In genomic region chr15:81860471-81861135, GRCm38 (mm10) we compare ENCODE assay signal across 8 mouse cellular contexts. TPM values are rescaled to one million over a fixed set of nuclear protein-coding genes. Genes with fewer than 3 reads are reported as not detected.
DNase-seq lines count a peak whose midpoint lies in the region; ATAC-seq lines count a peak whose summit lies in the region.

No protein-coding gene starts in this region.

- 34% methylated on average over 8 of the region's 8 CpGs for whole genome bisulfite sequencing in embryonic facial prominence, embryonic 13.5 days
- 33% methylated on average over 8 of the region's 8 CpGs for WGBS in intestine, embryonic 15.5 days

- H3K4me3 ChIP-seq in embryonic facial prominence, embryonic 13.5 days: peak overlapping the region; percentile 89; the same call in 1 of the 2 replicates
- H3K4me3 ChIP-seq in intestine, embryonic 15.5 days (replicated peaks): no peak overlapping the region

- H3K4me1 ChIP-seq in embryonic facial prominence, embryonic 13.5 days: peaks cover 7% of the 10 kb centered on the region
- 0 out of 2 replicates have a peak, but pooled peaks cover 8% of the 10 kb centered on the region for H3K4me1 ChIP-seq in intestine, embryonic 15.5 days (replicated peaks)

- peak overlapping the region; percentile 80 for H3K27ac ChIP-seq in embryonic facial prominence, embryonic 13.5 days
- H3K27ac ChIP-seq in intestine, embryonic 15.5 days: peak overlapping the region; percentile 42; the same call in 1 of the 2 replicates

- peaks cover 18% of the 10 kb centered on the region for H3K36me3 ChIP-seq in embryonic facial prominence, embryonic 13.5 days
- peaks cover 6% of the 10 kb centered on the region; the same call in 1 of the 2 replicates for H3K36me3 ChIP-seq in intestine, embryonic 15.5 days

- no peaks in the 10 kb centered on the region for H3K27me3 ChIP-seq in embryonic facial prominence, embryonic 13.5 days
- H3K27me3 ChIP-seq in intestine, embryonic 15.5 days (replicated peaks): no peaks in the 10 kb centered on the region

- no peaks in the 10 kb centered on the region for H3K9me3 ChIP-seq in embryonic facial prominence, embryonic 13.5 days
- no peaks in the 10 kb centered on the region for H3K9me3 ChIP-seq in intestine, embryonic 15.5 days

- DNase-seq in gastrocnemius, adult 18-20 months (ENCODE audit: low spot score): peak; percentile 62
- DNase-seq in gastrocnemius, postnatal 14 days: no peak
- DNase-seq in A20 (ENCODE audit: low read depth, low spot score): peak; percentile 35
- peak; percentile 64 to 82 for DNase-seq in lung, postnatal 4 days
- DNase-seq in urinary bladder, postnatal 4 days (ENCODE audit: low spot score in 2 of 2): no peak
- no peak for DNase-seq in gastrocnemius, postnatal 4 days (ENCODE audit: low spot score in 2 of 2)

- no peak overlapping the region for H3K9ac ChIP-seq in embryonic facial prominence, embryonic 13.5 days
- no peak overlapping the region; the same call in 1 of the 2 replicates for H3K9ac ChIP-seq in intestine, embryonic 15.5 days

- intact Hi-C loops in gastrocnemius, postnatal 14 days (cut with DNase I; ENCODE audit: low total_unique reads): no loop called here

- no peak for ATAC-seq in embryonic facial prominence, embryonic 13.5 days (ENCODE audit: insufficient number of reproducible peaks, insufficient read depth, low FRiP score, low TSS enrichment, low read depth)
- no peak for ATAC-seq in intestine, embryonic 15.5 days

- H3K4me2 ChIP-seq in embryonic facial prominence, embryonic 13.5 days: peak overlapping the region; percentile 87
- peak overlapping the region; percentile 86 for H3K4me2 ChIP-seq in intestine, embryonic 15.5 days (replicated peaks)

RNA-seq across cellular contexts. Expression of gene Tob2, which starts 2.0 kb away (rescaled TPM):
- 100 to 1,000 TPM in 1 of 2 experiments, 10 to 100 TPM in 1; 89.1 to 174 TPM for total RNA-seq in gastrocnemius, adult 18-20 months (2021)
- total RNA-seq in gastrocnemius, postnatal 14 days (2021): 100 to 1,000 TPM in 1 of 2 experiments, 10 to 100 TPM in 1; 44.8 to 106 TPM
- polyA plus RNA-seq in embryonic facial prominence, embryonic 13.5 days (2015; fragmentation: Nextera tagmentation; extraction: Ambion mirVana): 25.6 and 26.7 TPM in 2 replicates
- 25.9 and 26.0 TPM in 2 replicates for polyA plus RNA-seq in intestine, embryonic 15.5 days (2015; fragmentation: Nextera tagmentation; extraction: Ambion mirVana)
- total RNA-seq in gastrocnemius, postnatal 4 days (2021): 10 to 100 TPM; 34.5 to 44.1 TPM

RNA-seq across cellular contexts. Expression of gene Phf5a, which starts 11.1 kb away (rescaled TPM):
- total RNA-seq in gastrocnemius, adult 18-20 months (2021): 10 to 100 TPM; 35.5 to 35.7 TPM
- total RNA-seq in gastrocnemius, postnatal 14 days (2021): 10 to 100 TPM; 40.8 to 41.2 TPM
- 164 and 172 TPM in 2 replicates for polyA plus RNA-seq in embryonic facial prominence, embryonic 13.5 days (2015; fragmentation: Nextera tagmentation; extraction: Ambion mirVana)
- 120 and 152 TPM in 2 replicates for polyA plus RNA-seq in intestine, embryonic 15.5 days (2015; fragmentation: Nextera tagmentation; extraction: Ambion mirVana)
- 10 to 100 TPM; 48.9 to 55.8 TPM for total RNA-seq in gastrocnemius, postnatal 4 days (2021)

RNA-seq across cellular contexts. Expression of gene Aco2, which starts 11.5 kb away (rescaled TPM):
- total RNA-seq in gastrocnemius, adult 18-20 months (2021): 1,000 to 10,000 TPM; 1,165 to 1,199 TPM
- total RNA-seq in gastrocnemius, postnatal 14 days (2021): 1,000 to 10,000 TPM in 1 of 2 experiments, 100 to 1,000 TPM in 1; 894 to 1,160 TPM
- 148 and 151 TPM in 2 replicates for polyA plus RNA-seq in embryonic facial prominence, embryonic 13.5 days (2015; fragmentation: Nextera tagmentation; extraction: Ambion mirVana)
- 227 and 239 TPM in 2 replicates for polyA plus RNA-seq in intestine, embryonic 15.5 days (2015; fragmentation: Nextera tagmentation; extraction: Ambion mirVana)
- 100 to 1,000 TPM; 650 to 720 TPM for total RNA-seq in gastrocnemius, postnatal 4 days (2021)

RNA-seq across cellular contexts. Expression of gene Tef, which starts 58.4 kb away (rescaled TPM):
- 100 to 1,000 TPM; 124 to 160 TPM for total RNA-seq in gastrocnemius, adult 18-20 months (2021)
- total RNA-seq in gastrocnemius, postnatal 14 days (2021): 100 to 1,000 TPM; 101 to 115 TPM
- polyA plus RNA-seq in embryonic facial prominence, embryonic 13.5 days (2015; fragmentation: Nextera tagmentation; extraction: Ambion mirVana): 29.4 and 30.3 TPM in 2 replicates
- polyA plus RNA-seq in intestine, embryonic 15.5 days (2015; fragmentation: Nextera tagmentation; extraction: Ambion mirVana): 15.9 and 17.7 TPM in 2 replicates
- 100 to 1,000 TPM; 112 to 117 TPM for total RNA-seq in gastrocnemius, postnatal 4 days (2021)

Comparison
In these comparisons a context has a peak if more than half of its experiments do, and no peak if none do; other contexts are left out.
1. DNase-seq: peak in gastrocnemius, adult 18-20 months (single experiment), A20 (single experiment) and lung, postnatal 4 days (2 of 2); none in gastrocnemius, postnatal 14 days (single experiment), urinary bladder, postnatal 4 days (0 of 2) and gastrocnemius, postnatal 4 days (0 of 2).